Mouse (Mus musculus): Measurements from ENCODE around the gene Abo. TPM values are rescaled to one million over a fixed set of nuclear protein-coding genes. Genes with fewer than 3 reads are reported as not detected.

The Abo gene
- polyA plus RNA-seq, 1 experiment from 2014 or later, result not detected

DNA sequence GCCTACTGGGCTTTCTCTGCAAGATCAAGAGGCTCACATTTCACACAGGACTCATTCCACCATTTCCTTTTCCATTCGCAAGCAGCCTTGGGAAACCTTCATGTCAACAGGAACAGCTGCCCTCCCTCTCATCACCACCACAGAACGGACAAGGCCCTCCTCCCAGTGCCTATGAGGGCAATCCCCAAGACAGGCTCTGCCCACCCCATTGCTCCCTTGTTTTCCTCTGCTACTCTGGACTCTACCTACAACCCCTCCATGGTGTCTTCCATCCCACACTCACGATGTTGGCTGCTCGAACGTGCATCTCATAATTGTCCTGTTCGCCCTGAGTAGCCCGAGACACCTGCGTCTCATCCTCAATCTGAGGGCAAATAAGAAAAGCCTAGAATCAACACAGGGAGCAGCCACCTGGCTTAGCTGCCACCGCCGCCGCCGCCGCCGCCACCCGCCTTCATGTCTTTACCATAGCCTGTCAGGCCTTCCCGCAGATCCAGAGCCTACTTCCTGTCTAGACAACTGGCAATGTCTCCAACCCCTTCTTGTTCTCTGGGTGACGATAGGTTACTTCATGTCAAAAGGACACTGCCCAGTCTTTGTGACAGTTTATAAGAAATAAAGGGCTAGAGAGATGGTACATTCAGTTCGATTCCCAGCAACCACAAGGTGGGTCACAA, 44.1 kb upstream of the Abo start:
- Histone ChIP-seq H3K4me3 (ENCODE audit: low read depth, low read length) (peak overlapping the region; percentile 75), H3K27ac (ENCODE audit: low read depth, low read length) (no peak overlapping the region), H3K9me3 (replicated peaks; ENCODE audit: control insufficient read depth, low read length) (no peaks in the 10 kb centered on the region), H3K4me1 (ENCODE audit: control insufficient read depth, insufficient read depth, low read length) (peaks cover 16% of the 10 kb centered on the region), H3K36me3 (ENCODE audit: control insufficient read depth, insufficient read depth, low read length) (peaks cover 69% of the 10 kb centered on the region), H3K9ac (ENCODE audit: low read length) (peak overlapping the region; percentile 93), H3K4me2 (ENCODE audit: low read length) (peak overlapping the region; percentile 75), H3K27me3 (replicated peaks; ENCODE audit: control insufficient read depth, insufficient read depth, low read length) (no peaks in the 10 kb centered on the region)
- DNase-seq (ENCODE audit: low spot score) (no peak), ATAC-seq (no peak)
- 86% methylated on average over 18 of the region's 18 CpGs for WGBS

GRCm38 (mm10) chr2:26907109-26907508, 42.3 kb upstream of the Abo start:
- Histone ChIP-seq H3K27ac (ENCODE audit: low read depth, low read length) (no peak overlapping the region), H3K4me2 (ENCODE audit: low read length) (no peak overlapping the region), H3K9me3 (replicated peaks; ENCODE audit: control insufficient read depth, low read length) (no peaks in the 10 kb centered on the region), H3K4me3 (ENCODE audit: low read depth, low read length) (no peak overlapping the region), H3K27me3 (replicated peaks; ENCODE audit: control insufficient read depth, insufficient read depth, low read length) (no peaks in the 10 kb centered on the region), H3K9ac (ENCODE audit: low read length) (no peak overlapping the region), H3K4me1 (ENCODE audit: control insufficient read depth, insufficient read depth, low read length) (peaks cover 22% of the 10 kb centered on the region), H3K36me3 (ENCODE audit: control insufficient read depth, insufficient read depth, low read length) (peaks cover 51% of the 10 kb centered on the region)
- DNase-seq (ENCODE audit: low spot score) (peak; percentile 28), ATAC-seq (no peak)
- WGBS, result 51% methylated on average over 4 of the region's 4 CpGs

GRCm38 (mm10) chr2:26906431-26906830, 41.7 kb upstream of the Abo start:
- DNase-seq (ENCODE audit: low spot score), result no peak
- H3K4me2 ChIP-seq (ENCODE audit: low read length), result no peak overlapping the region
- H3K4me1 ChIP-seq (ENCODE audit: control insufficient read depth, insufficient read depth, low read length), result peaks cover 22% of the 10 kb centered on the region
- no peak overlapping the region for H3K4me3 ChIP-seq (ENCODE audit: low read depth, low read length)
- no peaks in the 10 kb centered on the region for H3K27me3 ChIP-seq (replicated peaks; ENCODE audit: control insufficient read depth, insufficient read depth, low read length)
- 95% methylated on average over 3 of the region's 3 CpGs for WGBS
- H3K9ac ChIP-seq (ENCODE audit: low read length), result no peak overlapping the region
- ATAC-seq, result no peak
- no peaks in the 10 kb centered on the region for H3K9me3 ChIP-seq (replicated peaks; ENCODE audit: control insufficient read depth, low read length)
- no peak overlapping the region for H3K27ac ChIP-seq (ENCODE audit: low read depth, low read length)
- peaks cover 44% of the 10 kb centered on the region for H3K36me3 ChIP-seq (ENCODE audit: control insufficient read depth, insufficient read depth, low read length)

GRCm38 (mm10) chr2:26905936-26906335, 41.2 kb upstream of the Abo start:
- WGBS, result 93% methylated on average over 2 of the region's 2 CpGs
- Histone ChIP-seq H3K4me3 (ENCODE audit: low read depth, low read length) (no peak overlapping the region), H3K27me3 (replicated peaks; ENCODE audit: control insufficient read depth, insufficient read depth, low read length) (no peaks in the 10 kb centered on the region), H3K27ac (ENCODE audit: low read depth, low read length) (no peak overlapping the region), H3K36me3 (ENCODE audit: control insufficient read depth, insufficient read depth, low read length) (peaks cover 43% of the 10 kb centered on the region), H3K4me2 (ENCODE audit: low read length) (no peak overlapping the region), H3K9me3 (replicated peaks; ENCODE audit: control insufficient read depth, low read length) (no peaks in the 10 kb centered on the region), H3K4me1 (ENCODE audit: control insufficient read depth, insufficient read depth, low read length) (peaks cover 22% of the 10 kb centered on the region), H3K9ac (ENCODE audit: low read length) (no peak overlapping the region)
- no peak for DNase-seq (ENCODE audit: low spot score)
- no peak for ATAC-seq

GRCm38 (mm10) chr2:26903311-26903710, 38.5 kb upstream of the Abo start:
- Histone ChIP-seq H3K9me3 (replicated peaks; ENCODE audit: control insufficient read depth, low read length) (no peaks in the 10 kb centered on the region), H3K4me3 (ENCODE audit: low read depth, low read length) (peak overlapping the region; percentile 80), H3K4me2 (ENCODE audit: low read length) (peak overlapping the region; percentile 84), H3K9ac (ENCODE audit: low read length) (peak overlapping the region; percentile 82), H3K27me3 (replicated peaks; ENCODE audit: control insufficient read depth, insufficient read depth, low read length) (no peaks in the 10 kb centered on the region), H3K36me3 (ENCODE audit: control insufficient read depth, insufficient read depth, low read length) (peaks cover 58% of the 10 kb centered on the region), H3K27ac (ENCODE audit: low read depth, low read length) (peak overlapping the region; percentile 91), H3K4me1 (ENCODE audit: control insufficient read depth, insufficient read depth, low read length) (peaks cover 14% of the 10 kb centered on the region)
- ATAC-seq (no peak), DNase-seq (ENCODE audit: low spot score) (no peak)
- WGBS, result 9% methylated on average over 7 of the region's 7 CpGs

DNA sequence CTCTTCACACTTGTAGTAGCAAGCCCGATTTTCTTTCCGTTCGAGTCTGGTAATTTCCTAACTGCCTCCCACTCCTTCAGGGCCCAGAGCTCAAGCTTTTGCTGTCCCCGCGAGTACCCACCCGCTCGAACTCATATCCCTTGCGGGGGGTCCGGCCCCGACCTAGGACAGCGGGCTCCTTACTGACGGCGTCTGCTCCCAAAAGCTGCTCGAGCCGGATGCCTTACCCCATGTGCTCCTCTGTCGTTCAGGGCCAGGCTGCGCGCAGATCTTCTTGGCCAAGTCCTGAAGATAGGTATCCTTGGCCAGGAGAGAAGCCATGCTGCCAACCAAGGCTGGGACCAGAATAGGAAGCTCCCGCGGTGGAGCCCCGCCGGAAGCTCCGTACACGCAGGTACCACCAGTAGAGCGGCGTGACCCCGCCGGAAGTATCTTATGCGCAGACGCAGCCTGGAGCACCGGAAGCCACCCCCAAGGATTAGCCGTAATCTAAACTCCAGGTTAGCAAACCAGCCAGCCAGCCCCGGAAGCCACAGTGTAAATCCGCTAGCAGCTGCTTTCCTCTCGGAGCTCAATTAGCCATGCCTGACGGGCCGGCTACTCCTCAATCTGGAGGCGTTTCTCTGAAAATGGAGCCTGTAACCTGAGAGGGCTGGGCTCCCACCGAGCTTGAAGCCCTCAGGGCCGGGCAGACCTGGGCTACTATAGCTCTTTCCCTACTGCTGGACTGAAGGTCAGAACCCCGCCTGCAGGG, 37.9 kb upstream of the Abo start, which contains the start of gene Surf6:
Surf6 (minus strand) TSS at position 413 of the 754 bp plus-strand sequence.
- Histone ChIP-seq H3K4me2 (ENCODE audit: low read length) (peak within 1 kb of the TSS; percentile 84), H3K4me1 (ENCODE audit: control insufficient read depth, insufficient read depth, low read length) (peaks cover 14% of the 10 kb centered on the region), H3K9me3 (replicated peaks; ENCODE audit: control insufficient read depth, low read length) (no peaks in the 10 kb centered on the region), H3K27me3 (replicated peaks; ENCODE audit: control insufficient read depth, insufficient read depth, low read length) (no peaks in the 10 kb centered on the region), H3K4me3 (ENCODE audit: low read depth, low read length) (peak within 1 kb of the TSS; percentile 80), H3K36me3 (ENCODE audit: control insufficient read depth, insufficient read depth, low read length) (peaks cover 58% of the 10 kb centered on the region), H3K9ac (ENCODE audit: low read length) (peak within 1 kb of the TSS; percentile 82), H3K27ac (ENCODE audit: low read depth, low read length) (peak within 1 kb of the TSS; percentile 91)
- DNase-seq (ENCODE audit: low spot score), result peak; percentile 99
- under 1% methylated on average over 41 of the region's 41 CpGs for WGBS
- ATAC-seq, result peak; percentile 97

GRCm38 (mm10) chr2:26901834-26902400, 37.1 kb upstream of the Abo start:
- WGBS, result 10% methylated on average over 7 of the region's 7 CpGs
- H3K36me3 ChIP-seq (ENCODE audit: control insufficient read depth, insufficient read depth, low read length), result peaks cover 58% of the 10 kb centered on the region
- no peak for ATAC-seq

DNA sequence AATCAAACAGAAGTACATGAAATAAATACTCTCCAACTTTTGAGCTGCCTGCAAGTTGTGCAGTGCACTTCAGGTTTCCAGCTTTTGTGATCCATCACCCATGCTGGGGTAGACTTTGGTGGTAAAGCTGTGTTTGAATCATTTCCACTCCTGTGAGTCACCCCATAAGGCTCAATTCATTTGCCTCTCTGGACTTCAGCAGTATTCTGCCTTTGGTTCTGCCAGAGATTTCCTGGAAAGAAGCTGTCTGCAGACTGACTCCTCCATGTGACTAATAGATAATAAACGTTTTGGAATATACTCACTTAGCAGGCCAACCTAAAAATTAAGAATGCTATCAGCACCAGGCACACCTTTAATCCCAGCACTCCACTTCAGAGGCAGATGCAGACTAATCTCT, 36.0 kb upstream of the Abo start:
- Histone ChIP-seq H3K4me2 (ENCODE audit: low read length) (no peak overlapping the region), H3K36me3 (ENCODE audit: control insufficient read depth, insufficient read depth, low read length) (peaks cover 57% of the 10 kb centered on the region), H3K4me3 (ENCODE audit: low read depth, low read length) (no peak overlapping the region), H3K27me3 (replicated peaks; ENCODE audit: control insufficient read depth, insufficient read depth, low read length) (no peaks in the 10 kb centered on the region), H3K27ac (ENCODE audit: low read depth, low read length) (no peak overlapping the region), H3K9me3 (replicated peaks; ENCODE audit: control insufficient read depth, low read length) (no peaks in the 10 kb centered on the region), H3K9ac (ENCODE audit: low read length) (no peak overlapping the region), H3K4me1 (ENCODE audit: control insufficient read depth, insufficient read depth, low read length) (peaks cover 14% of the 10 kb centered on the region)
- DNase-seq (ENCODE audit: low spot score) (no peak), ATAC-seq (no peak)
- 78% methylated on average over 1 of the region's 1 CpGs for WGBS

More at GRCm38 (mm10) chr2:26901834-26902400, 37.1 kb upstream of the Abo start:
- Histone ChIP-seq H3K9ac (ENCODE audit: low read length) (peak overlapping the region; percentile 82), H3K4me1 (ENCODE audit: control insufficient read depth, insufficient read depth, low read length) (peaks cover 14% of the 10 kb centered on the region), H3K9me3 (replicated peaks; ENCODE audit: control insufficient read depth, low read length) (no peaks in the 10 kb centered on the region), H3K27ac (ENCODE audit: low read depth, low read length) (no peak overlapping the region), H3K4me3 (ENCODE audit: low read depth, low read length) (peak overlapping the region; percentile 80), H3K27me3 (replicated peaks; ENCODE audit: control insufficient read depth, insufficient read depth, low read length) (no peaks in the 10 kb centered on the region), H3K4me2 (ENCODE audit: low read length) (peak overlapping the region; percentile 84)
- no peak for DNase-seq (ENCODE audit: low spot score)
